Mouse (Mus musculus) C2C12 (cell line): ENCODE measurements at regions not wholly inside any gene's neighbourhood (a gene's known extent, or its start where the extent isn't known, plus 50 kb on each side); places are given as distances from the start of the nearest gene placed in this dataset.
A peak's percentile ranks its signal among the peaks of the same experiment; 100 is the strongest.

Experiments
- H3K27me3 ChIP-seq: one replicate; pipeline ENCODE4 v1.6.1; 2011; ENCODE audit not compliant: control insufficient read depth, insufficient read depth, insufficient read length
- H3K36me3 ChIP-seq: one replicate; pipeline ENCODE4 v1.6.1; 2011; ENCODE audit not compliant: control insufficient read depth, insufficient read depth
- H3K4me3 ChIP-seq: one replicate; pipeline ENCODE4 v1.5.1; 2011; ENCODE audit warnings: mild to moderate bottlenecking, control low read depth; ENCODE audit not compliant: poor library complexity, insufficient read depth, severe bottlenecking
- H3K79me2 ChIP-seq: one replicate; pipeline ENCODE4 v1.6.1; 2011; ENCODE audit not compliant: control insufficient read depth, insufficient read depth
- H3K79me3 ChIP-seq: one replicate; pipeline ENCODE4 v1.6.1; 2011; ENCODE audit warnings: low read depth, control low read depth
- H3ac ChIP-seq: one replicate; pipeline ENCODE3; 2011; ENCODE audit warnings: low read depth; ENCODE audit not compliant: control insufficient read depth, insufficient read length
- CEBPB ChIP-seq: IDR thresholded peaks from one replicate; pipeline ENCODE4 v1.6.1; 2011; ENCODE audit warnings: low read depth, mild to moderate bottlenecking, control low read depth, moderate library complexity
- CTCF ChIP-seq: IDR thresholded peaks from one replicate; pipeline ENCODE4 v1.5.1; 2011; ENCODE audit not compliant: control insufficient read depth, insufficient read depth, insufficient read length
- FOSL1 ChIP-seq: IDR thresholded peaks from one replicate; pipeline ENCODE4 v1.8.0; 2011; ENCODE audit warnings: mild to moderate bottlenecking, low read length; ENCODE audit not compliant: poor library complexity, insufficient read depth, severe bottlenecking
- MAX ChIP-seq: IDR thresholded peaks from one replicate; pipeline ENCODE4 v1.6.1; 2011; ENCODE audit warnings: mild to moderate bottlenecking, control low read depth
- MYOD1 ChIP-seq: IDR thresholded peaks from one replicate; pipeline ENCODE4 v1.6.1; 2011; ENCODE audit warnings: low read depth; ENCODE audit not compliant: control insufficient read depth, insufficient read length
- MYOG ChIP-seq: IDR thresholded peaks from one replicate; pipeline ENCODE4 v1.6.1; 2011; ENCODE audit not compliant: control insufficient read depth, insufficient read length; ENCODE audit errors: extremely low read depth
- USF1 ChIP-seq: IDR thresholded peaks from one replicate; pipeline ENCODE4 v1.6.1; 2011; ENCODE audit warnings: low read depth, mild to moderate bottlenecking, control low read depth, moderate library complexity

DNA sequence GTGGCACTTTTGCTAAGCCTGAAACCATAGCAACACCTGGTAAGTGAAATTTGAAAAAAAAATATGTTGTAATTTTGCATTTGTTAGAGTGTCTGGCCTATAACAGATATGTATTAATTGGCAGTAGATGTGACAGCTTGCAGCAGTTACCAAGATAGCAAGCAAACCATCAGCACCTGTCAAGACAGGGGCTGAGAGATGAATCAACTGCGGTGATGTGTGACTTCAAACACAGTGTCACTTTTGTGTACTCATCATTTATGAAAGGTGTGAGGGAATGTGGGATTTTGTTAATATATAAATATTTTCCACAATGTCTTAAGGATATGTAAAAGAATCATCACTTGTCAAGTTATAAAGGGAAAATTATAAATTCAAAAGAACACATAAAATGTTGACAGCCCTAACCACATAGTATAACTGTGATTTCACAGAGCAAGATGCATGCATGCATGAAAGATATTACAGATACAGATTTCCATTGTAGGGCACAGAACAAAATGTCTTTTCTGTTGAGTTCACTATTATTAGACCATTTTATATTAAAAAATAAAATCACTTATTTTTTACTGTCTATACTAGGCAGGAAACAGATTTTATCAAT lies 1344.7 kb downstream of the Grik2 start:
- Histone ChIP-seq H3K79me3 (no peaks in the 10 kb centered on the region), H3ac (no peak overlapping the region), H3K36me3 (no peaks in the 10 kb centered on the region), H3K4me3 (no peak overlapping the region), H3K27me3 (no peaks in the 10 kb centered on the region), H3K79me2 (no peaks in the 10 kb centered on the region)
- no peak for TF ChIP-seq USF1
- no peak for TF ChIP-seq MYOD1
- no peak for TF ChIP-seq CEBPB
- no peak for TF ChIP-seq MAX
- TF ChIP-seq FOSL1 = no peak
- no peak for TF ChIP-seq CTCF
- no peak for TF ChIP-seq MYOG

DNA sequence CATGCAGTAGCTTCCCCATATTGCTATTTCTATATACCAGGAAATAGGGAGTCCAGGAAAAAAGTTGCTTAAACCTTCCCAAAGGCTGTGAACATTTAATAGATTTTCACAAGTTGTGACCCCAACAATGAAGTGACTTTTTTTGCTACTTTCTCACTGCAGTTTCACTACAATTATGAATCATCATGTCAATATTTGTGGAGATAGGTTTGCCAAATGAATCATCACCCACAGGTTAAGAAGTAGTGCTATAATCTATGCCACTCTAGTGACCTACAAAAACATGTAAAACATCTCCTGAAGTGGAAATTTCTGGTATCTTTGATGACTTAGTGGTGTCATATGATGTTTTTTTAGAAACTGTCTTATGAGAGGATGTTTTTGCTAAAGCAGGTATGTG lies 1355.3 kb downstream of the Grik2 start:
- Histone ChIP-seq H3K79me3 (no peaks in the 10 kb centered on the region), H3K36me3 (no peaks in the 10 kb centered on the region), H3K79me2 (no peaks in the 10 kb centered on the region), H3K27me3 (no peaks in the 10 kb centered on the region), H3K4me3 (no peak overlapping the region), H3ac (no peak overlapping the region)
- TF ChIP-seq MYOD1 (no peak), FOSL1 (peak; percentile 21), USF1 (no peak)

DNA sequence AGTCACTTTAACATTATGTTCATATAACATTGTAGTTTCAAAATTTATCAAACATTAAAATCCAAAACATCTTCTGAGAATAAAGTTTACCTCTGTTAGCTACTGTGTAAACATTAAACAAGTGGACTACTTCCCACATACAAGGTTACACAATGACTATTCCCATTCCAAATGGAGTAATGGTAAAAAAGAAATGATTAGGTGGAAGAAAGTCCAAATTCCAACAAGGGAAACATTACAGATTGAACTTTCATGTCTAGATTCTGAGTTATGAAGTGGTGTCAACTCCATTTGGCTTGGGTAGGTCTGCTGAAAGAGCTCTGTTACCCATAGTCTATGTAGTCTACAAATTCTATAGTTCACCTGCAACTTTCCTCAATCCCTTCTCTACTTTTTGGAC lies 1363.1 kb downstream of the Grik2 start:
- H3ac ChIP-seq = no peak overlapping the region
- H3K79me2 ChIP-seq = no peaks in the 10 kb centered on the region
- no peaks in the 10 kb centered on the region for H3K27me3 ChIP-seq
- no peaks in the 10 kb centered on the region for H3K79me3 ChIP-seq
- H3K4me3 ChIP-seq = no peak overlapping the region
- TF ChIP-seq MYOD1 = no peak
- TF ChIP-seq MAX = no peak
- TF ChIP-seq FOSL1 = no peak
- TF ChIP-seq CEBPB = no peak
- TF ChIP-seq CTCF = no peak
- no peak for TF ChIP-seq MYOG
- no peak for TF ChIP-seq USF1
- no peaks in the 10 kb centered on the region for H3K36me3 ChIP-seq

DNA sequence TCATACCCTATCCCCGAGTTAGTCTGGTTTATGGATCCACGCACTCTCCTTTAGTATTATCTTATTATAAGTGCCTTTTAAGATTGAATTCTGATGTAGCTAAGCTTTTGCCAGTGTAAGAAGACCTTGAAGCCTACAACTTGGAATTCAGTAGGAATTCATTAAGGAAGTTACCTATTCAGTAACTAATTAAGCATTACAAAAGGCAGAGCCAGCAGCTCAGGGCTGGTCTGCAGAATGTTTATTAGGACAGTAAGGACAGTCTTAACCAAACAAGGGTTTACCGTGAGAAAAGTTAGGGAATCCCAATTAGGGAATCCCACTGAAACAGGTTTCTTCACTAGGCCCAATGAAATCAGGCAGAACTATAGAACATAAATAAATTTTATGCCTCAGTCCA lies 1383.5 kb downstream of the Grik2 start:
- TF ChIP-seq CEBPB (no peak), USF1 (no peak), MYOD1 (no peak), FOSL1 (no peak), CTCF (no peak), MAX (no peak), MYOG (no peak)
- H3K79me2 ChIP-seq = no peaks in the 10 kb centered on the region
- no peak overlapping the region for H3ac ChIP-seq
- H3K27me3 ChIP-seq = no peaks in the 10 kb centered on the region
- H3K79me3 ChIP-seq = no peaks in the 10 kb centered on the region
- H3K36me3 ChIP-seq = no peaks in the 10 kb centered on the region
- H3K4me3 ChIP-seq = no peak overlapping the region
